Mouse (Mus musculus) stomach, embryonic 14.5 days (tissue): Measurements from ENCODE around the gene Gm40193. TPM values are rescaled to one million over a fixed set of nuclear protein-coding genes. Genes with fewer than 3 reads are reported as not detected.

ENCODE experiments used
- ATAC-seq: fragments of 200-750 bp; cut with Nextera tagmentation; 2 replicates; pipeline ENCODE4 v1.8.0; 2017; ENCODE audit warnings: low read depth, moderate TSS enrichment; ENCODE audit not compliant: insufficient number of reproducible peaks, insufficient read depth, low FRiP score
- H3K27ac ChIP-seq: fragments of 300-500 bp; sonication (generic); 2 replicates; pipeline ENCODE4 v1.5.1; 2014; ENCODE audit warnings: mild to moderate bottlenecking, low read length, moderate library complexity, mixed read lengths
- H3K27me3 ChIP-seq: fragments of 300-500 bp; sonication (generic); 2 replicates; pipeline ENCODE4 v1.6.1; 2014; ENCODE audit warnings: low read length, control low read depth, mixed read lengths; ENCODE audit not compliant: control insufficient read depth, insufficient read depth
- H3K36me3 ChIP-seq: fragments of 300-500 bp; sonication (generic); 2 replicates; pipeline ENCODE4 v1.6.1; 2014; ENCODE audit warnings: mild to moderate bottlenecking, control low read depth, low read length, moderate library complexity, mixed read lengths; ENCODE audit not compliant: control insufficient read depth, insufficient read depth
- H3K4me1 ChIP-seq: fragments of 300-500 bp; sonication (generic); 2 replicates; pipeline ENCODE4 v1.6.1; 2014; ENCODE audit warnings: low read length, control low read depth, mixed read lengths; ENCODE audit not compliant: control insufficient read depth, insufficient read depth
- H3K4me2 ChIP-seq: fragments of 300-500 bp; sonication (generic); replicated peaks from 2 replicates; pipeline ENCODE4 v1.6.1; 2014; ENCODE audit warnings: low read depth, low read length, control low read depth
- H3K4me3 ChIP-seq: fragments of 300-500 bp; sonication (generic); 2 replicates; pipeline ENCODE4 v1.5.1; 2014; ENCODE audit warnings: low read depth, low read length, control low read depth
- H3K9ac ChIP-seq: fragments of 300-500 bp; sonication (generic); replicated peaks from 2 replicates; pipeline ENCODE4 v1.6.1; 2014; ENCODE audit warnings: low read depth, mild to moderate bottlenecking, control low read depth, low read length, moderate library complexity, mixed read lengths
- H3K9me3 ChIP-seq: fragments of 300-500 bp; sonication (generic); 2 replicates; pipeline ENCODE4 v1.6.1; 2016; ENCODE audit warnings: low read depth, low read length, control low read depth; ENCODE audit not compliant: control insufficient read depth
- WGBS: fragments of 180-500 bp; shearing (Covaris S2); extraction: QIAGEN DNeasy Blood & Tissue Kit; methylation state at CpG from one replicate; pipeline ENCODE4 v1.1.7; 2014; 5-methylcytosine and 5-hydroxymethylcytosine counted together
- polyA plus RNA-seq: library from polyadenylated mRNA; unstranded; fragments of >200 nt; fragmentation: Nextera tagmentation; extraction: Ambion mirVana; gene quantifications from 2 replicates; pipeline ENCODE4 v1.2.1, GENCODE M21; 2014

The Gm40193 gene
- polyA plus RNA-seq, 1 experiment from 2014 or later: not detected

DNA sequence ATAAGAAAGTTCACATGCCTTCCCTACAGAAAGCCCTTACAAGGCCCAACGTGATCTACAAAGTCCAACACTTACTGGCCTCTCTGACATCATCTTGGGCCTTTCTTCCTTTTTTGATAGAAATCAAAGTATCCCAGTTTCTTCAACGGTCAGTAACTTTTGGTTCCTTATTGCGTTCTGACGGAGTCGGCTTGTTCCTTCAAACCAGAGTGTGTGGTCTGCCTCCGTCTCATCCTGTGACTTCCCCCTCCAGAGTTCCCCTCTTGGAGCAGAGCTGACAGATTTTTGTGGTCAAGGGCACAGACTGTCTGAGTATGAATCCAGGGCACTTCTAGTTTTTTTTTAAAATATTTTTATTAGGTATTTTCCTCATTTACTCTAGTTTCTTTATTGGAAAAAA lies 43.1 kb downstream of the Gm40193 start:
- Histone ChIP-seq H3K36me3 (no peaks in the 10 kb centered on the region), H3K27me3 (no peaks in the 10 kb centered on the region), H3K27ac (no peak overlapping the region), H3K4me2 (no peak overlapping the region), H3K9me3 (peaks cover 4% of the 10 kb centered on the region; the same call in 1 of the 2 replicates), H3K4me1 (no peaks in the 10 kb centered on the region), H3K9ac (no peak overlapping the region), H3K4me3 (no peak overlapping the region)
- WGBS: 85% methylated on average over 6 of the region's 6 CpGs
- ATAC-seq: no peak

DNA sequence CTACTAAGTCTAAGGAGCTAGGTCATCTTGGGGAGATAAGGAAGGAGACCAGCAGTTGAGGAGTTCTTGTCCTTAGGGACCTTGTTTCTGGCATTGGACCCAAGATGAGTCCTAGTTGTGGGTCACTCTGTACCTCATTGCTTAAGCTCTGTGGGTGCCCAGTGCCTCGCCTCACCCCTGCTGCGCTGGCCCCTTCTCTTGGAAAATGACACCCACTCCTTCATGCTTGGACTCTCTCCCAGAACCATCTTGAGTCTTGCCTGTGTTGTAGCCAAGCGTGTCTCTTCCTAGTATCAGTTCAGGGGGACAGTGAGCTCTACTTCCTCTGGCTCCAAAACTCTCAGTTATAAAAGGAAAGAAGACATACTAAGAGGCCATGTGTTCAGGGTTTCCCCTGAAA lies 43.6 kb downstream of the Gm40193 start:
- ATAC-seq: no peak
- Histone ChIP-seq H3K36me3 (no peaks in the 10 kb centered on the region), H3K4me1 (no peaks in the 10 kb centered on the region), H3K27ac (no peak overlapping the region), H3K9ac (no peak overlapping the region), H3K4me2 (no peak overlapping the region), H3K9me3 (peaks cover 4% of the 10 kb centered on the region; the same call in 1 of the 2 replicates), H3K27me3 (no peaks in the 10 kb centered on the region), H3K4me3 (no peak overlapping the region)
- 85% methylated on average over 3 of the region's 3 CpGs for WGBS

DNA sequence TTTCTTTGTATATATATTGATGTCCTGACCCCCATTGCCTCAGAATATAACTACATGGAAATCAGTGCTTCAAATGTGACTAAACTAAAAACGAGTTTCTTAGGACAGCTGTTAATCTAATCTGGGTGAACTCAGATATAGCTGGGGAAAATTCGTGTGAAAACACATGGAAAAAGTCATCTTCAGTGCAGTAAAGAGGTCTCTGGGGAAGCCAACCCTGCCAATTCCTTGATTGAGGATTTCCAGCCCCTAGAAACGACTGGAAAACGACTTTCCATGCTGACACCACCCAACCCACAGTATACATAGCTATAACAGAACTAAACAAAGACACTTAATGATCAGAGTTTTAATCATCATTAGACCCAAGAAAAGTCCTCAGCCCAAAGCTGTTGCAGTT lies 44.9 kb downstream of the Gm40193 start:
- Histone ChIP-seq H3K27ac (no peak overlapping the region), H3K4me1 (no peaks in the 10 kb centered on the region), H3K36me3 (no peaks in the 10 kb centered on the region), H3K9me3 (peaks cover 4% of the 10 kb centered on the region; the same call in 1 of the 2 replicates), H3K27me3 (no peaks in the 10 kb centered on the region), H3K4me3 (no peak overlapping the region), H3K4me2 (no peak overlapping the region), H3K9ac (no peak overlapping the region)
- no peak for ATAC-seq
- 40% methylated on average over 4 of the region's 4 CpGs for WGBS

DNA sequence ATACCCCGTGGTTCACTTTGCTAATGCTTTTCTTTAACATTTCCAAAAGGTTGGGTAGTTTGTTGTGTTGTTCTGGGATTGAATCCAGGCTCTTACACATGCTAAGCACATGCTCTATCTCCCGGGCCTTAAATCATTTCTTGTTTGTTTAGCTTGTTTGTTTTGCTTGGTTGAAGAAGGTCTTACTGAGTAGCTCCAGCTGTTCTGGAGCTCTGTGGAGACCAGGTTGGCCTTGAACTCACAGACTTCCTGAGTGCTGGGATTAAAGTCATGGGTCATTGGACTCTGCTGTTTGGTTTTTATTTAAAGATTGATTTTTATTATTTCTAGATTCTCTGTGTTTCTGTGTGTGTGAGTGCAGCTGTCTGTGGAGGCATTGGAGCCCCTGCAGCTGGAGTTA lies 47.2 kb downstream of the Gm40193 start:
- Histone ChIP-seq H3K36me3 (no peaks in the 10 kb centered on the region), H3K4me3 (no peak overlapping the region), H3K4me2 (no peak overlapping the region), H3K27ac (no peak overlapping the region), H3K27me3 (no peaks in the 10 kb centered on the region), H3K9ac (no peak overlapping the region), H3K4me1 (no peaks in the 10 kb centered on the region), H3K9me3 (no peaks in the 10 kb centered on the region)
- ATAC-seq: no peak
- 59% methylated on average over 2 of the region's 2 CpGs for WGBS

Other genes starting within 250 kb of the Gm40193 start
- not detected in 2 replicates for gene Alox12e, start 210.3 kb downstream of the Gm40193 start, polyA plus RNA-seq
- gene Alox15, start 180.9 kb downstream of the Gm40193 start, polyA plus RNA-seq: 2.4 and 4.1 TPM in 2 replicates
- gene Pelp1, start 122.9 kb downstream of the Gm40193 start, polyA plus RNA-seq: 31.6 and 34.4 TPM in 2 replicates
- 15.9 and 17.2 TPM in 2 replicates for gene Arrb2, start 100.3 kb downstream of the Gm40193 start, polyA plus RNA-seq
- 48.6 and 49.8 TPM in 2 replicates for gene Med11, start 81.0 kb downstream of the Gm40193 start, polyA plus RNA-seq
- gene Zmynd15, start 73.5 kb downstream of the Gm40193 start, polyA plus RNA-seq: 0.39 and 0.50 TPM in 2 replicates
- 7.8 and 8.6 TPM in 2 replicates for gene Cxcl16, start 73.0 kb downstream of the Gm40193 start, polyA plus RNA-seq
- 38.6 and 45.2 TPM in 2 replicates for gene Tm4sf5, start 27.7 kb downstream of the Gm40193 start, polyA plus RNA-seq
- 0.39 TPM in 1 of 2 replicates, not detected in the other for gene Vmo1, start 18.3 kb downstream of the Gm40193 start, polyA plus RNA-seq
- gene Gltpd2, start 13.7 kb downstream of the Gm40193 start, polyA plus RNA-seq: 0.43 and 0.81 TPM in 2 replicates
- 709 and 761 TPM in 2 replicates for gene Psmb6, start 7.6 kb downstream of the Gm40193 start, polyA plus RNA-seq
- gene Pld2, start 7.1 kb upstream of the Gm40193 start, polyA plus RNA-seq: 11.6 and 13.0 TPM in 2 replicates
- gene Mink1, start 29.9 kb upstream of the Gm40193 start, polyA plus RNA-seq: 23.0 and 23.9 TPM in 2 replicates
- gene 4930544D05Rik, start 82.9 kb upstream of the Gm40193 start, polyA plus RNA-seq: not detected in 2 replicates
- not detected in 2 replicates for gene Chrne, start 86.3 kb upstream of the Gm40193 start, polyA plus RNA-seq
- gene Gp1ba, start 106.2 kb upstream of the Gm40193 start, polyA plus RNA-seq: 0.21 and 0.22 TPM in 2 replicates
- 118 and 120 TPM in 2 replicates for gene Rnf167, start 114.3 kb upstream of the Gm40193 start, polyA plus RNA-seq
- 151 and 157 TPM in 2 replicates for gene Slc25a11, start 114.5 kb upstream of the Gm40193 start, polyA plus RNA-seq
- 2,006 and 2,065 TPM in 2 replicates for gene Pfn1, start 121.7 kb upstream of the Gm40193 start, polyA plus RNA-seq
- 12.3 and 14.5 TPM in 2 replicates for gene Eno3, start 124.3 kb upstream of the Gm40193 start, polyA plus RNA-seq
- gene Spag7, start 136.5 kb upstream of the Gm40193 start, polyA plus RNA-seq: 147 and 170 TPM in 2 replicates
- gene Camta2, start 155.2 kb upstream of the Gm40193 start, polyA plus RNA-seq: 16.1 and 19.2 TPM in 2 replicates
- 1.0 and 1.9 TPM in 2 replicates for gene Inca1, start 167.2 kb upstream of the Gm40193 start, polyA plus RNA-seq
- 9.0 and 11.8 TPM in 2 replicates for gene Kif1c, start 167.6 kb upstream of the Gm40193 start, polyA plus RNA-seq
- gene Zfp3, start 231.3 kb upstream of the Gm40193 start, polyA plus RNA-seq: 4.5 and 7.0 TPM in 2 replicates